In genomic region chr6:8958081-8958919, GRCm38 (mm10) we compare ENCODE assay signal across 8 mouse cellular contexts. TPM values are rescaled to one million over a fixed set of nuclear protein-coding genes. Genes with fewer than 3 reads are reported as not detected.
DNase-seq lines count a peak whose midpoint lies in the region; ATAC-seq lines count a peak whose summit lies in the region.

No protein-coding gene starts in this region.

- ATAC-seq in kidney, embryonic 14.5 days (ENCODE audit: low FRiP score, low TSS enrichment): peak; percentile 56; the same call in 1 of the 2 replicates
- peak; percentile 66 for ATAC-seq in forebrain, embryonic 12.5 days (ENCODE audit: low FRiP score)
- ATAC-seq in inflammation-experienced regulatory T-cells, adult 6 months: no peak

- DNase-seq in kidney, adult 11 months: no peak
- peak; percentile 69 for DNase-seq in brain, adult 2 months (ENCODE audit: low read depth, low spot score)
- peak; percentile 11 to 56 for DNase-seq in kidney, postnatal 36 days
- DNase-seq in right cerebral cortex, postnatal 25 days: peak; percentile 11
- DNase-seq in lung, postnatal 4 days: no peak

- H3K4me3 ChIP-seq in kidney, embryonic 14.5 days (ENCODE audit: low read length): peak overlapping the region; percentile 3; the same call in 1 of the 2 replicates
- peak overlapping the region; percentile 31 for H3K4me3 ChIP-seq in forebrain, embryonic 12.5 days (replicated peaks)

- H3K9ac ChIP-seq in kidney, embryonic 14.5 days (ENCODE audit: low read depth, low read length): no peak overlapping the region
- no peak overlapping the region for H3K9ac ChIP-seq in forebrain, embryonic 12.5 days

- WGBS in kidney, embryonic 14.5 days: 3% methylated on average over 28 of the region's 28 CpGs
- WGBS in forebrain, embryonic 12.5 days: 2% methylated on average over 28 of the region's 28 CpGs

- H3K9me3 ChIP-seq in kidney, embryonic 14.5 days (ENCODE audit: control insufficient read depth, low read length): no peaks in the 10 kb centered on the region
- no peaks in the 10 kb centered on the region for H3K9me3 ChIP-seq in forebrain, embryonic 12.5 days

- peaks cover 48% of the 10 kb centered on the region for H3K27me3 ChIP-seq in kidney, embryonic 14.5 days (ENCODE audit: control insufficient read depth, insufficient read depth, low read length)
- peaks cover 56% of the 10 kb centered on the region for H3K27me3 ChIP-seq in forebrain, embryonic 12.5 days

- no peaks in the 10 kb centered on the region for H3K4me1 ChIP-seq in kidney, embryonic 14.5 days (ENCODE audit: control insufficient read depth, insufficient read depth, low read length)
- H3K4me1 ChIP-seq in forebrain, embryonic 12.5 days: peaks cover 32% of the 10 kb centered on the region

- H3K4me2 ChIP-seq in kidney, embryonic 14.5 days (replicated peaks; ENCODE audit: low read depth, low read length): no peak overlapping the region
- peak overlapping the region; percentile 56 for H3K4me2 ChIP-seq in forebrain, embryonic 12.5 days

- H3K36me3 ChIP-seq in kidney, embryonic 14.5 days (ENCODE audit: control insufficient read depth, insufficient read depth, low read length): no peaks in the 10 kb centered on the region
- no peaks in the 10 kb centered on the region for H3K36me3 ChIP-seq in forebrain, embryonic 12.5 days (replicated peaks)

- no peak overlapping the region for H3K27ac ChIP-seq in kidney, embryonic 14.5 days (ENCODE audit: low read depth, low read length)
- H3K27ac ChIP-seq in forebrain, embryonic 12.5 days: no peak overlapping the region

RNA-seq across cellular contexts. Expression of gene Nxph1, which starts 10.1 kb away (rescaled TPM):
- 0.11 and 0.14 TPM in 2 replicates for polyA plus RNA-seq in kidney, embryonic 14.5 days (2014; fragmentation: Nextera tagmentation; extraction: Ambion mirVana)
- 12.8 TPM in 2 replicates for polyA plus RNA-seq in forebrain, embryonic 12.5 days (2016; fragmentation: Nextera tagmentation; extraction: Ambion mirVana)
- polyA plus RNA-seq in inflammation-experienced regulatory T-cells, adult 6 months (2017; shearing (Covaris generic)): not detected

Comparison
In these comparisons a context has a peak if more than half of its experiments do, and no peak if none do; other contexts are left out.
1. DNase-seq: peak in brain, adult 2 months (single experiment), kidney, postnatal 36 days (2 of 2) and right cerebral cortex, postnatal 25 days (single experiment); none in kidney, adult 11 months (single experiment) and lung, postnatal 4 days (0 of 2).
2. RNA of gene Nxph1, which starts 10.1 kb away (polyA plus RNA-seq): 12.8 TPM in forebrain, embryonic 12.5 days; 0.11 to 0.14 TPM in kidney, embryonic 14.5 days and not detected in inflammation-experienced regulatory T-cells, adult 6 months; every median in the first group is over 10 times any median in the second.